Mouse (Mus musculus) intestine, embryonic 14.5 days (tissue): ENCODE measurements around the gene Kif13a. TPM values are rescaled to one million over a fixed set of nuclear protein-coding genes. Genes with fewer than 3 reads are reported as not detected.

ENCODE experiments used
- ATAC-seq: fragments of 200-750 bp; cut with Nextera tagmentation; replicated peaks from 2 replicates; pipeline ENCODE4 v1.8.0; 2017; ENCODE audit warnings: low read depth, moderate number of reproducible peaks, moderate TSS enrichment, moderate library complexity; ENCODE audit not compliant: low FRiP score, low TSS enrichment
- DNase-seq: peaks from one replicate; pipeline ENCODE4 v3.0.0-alpha.2; 2018; ENCODE audit warnings: low spot score
- H3K27ac ChIP-seq: fragments of 300-500 bp; sonication (generic); 2 replicates; pipeline ENCODE4 v1.5.1; 2014; ENCODE audit warnings: low read depth, mild to moderate bottlenecking, control low read depth
- H3K27me3 ChIP-seq: fragments of 300-500 bp; sonication (generic); replicated peaks from 2 replicates; pipeline ENCODE4 v1.6.1; 2014; ENCODE audit warnings: low read length, control low read depth; ENCODE audit not compliant: control insufficient read depth, insufficient read depth
- H3K36me3 ChIP-seq: fragments of 300-500 bp; sonication (generic); 2 replicates; pipeline ENCODE4 v1.6.1; 2014; ENCODE audit warnings: low read length, control low read depth; ENCODE audit not compliant: control insufficient read depth, insufficient read depth
- H3K4me1 ChIP-seq: fragments of 300-500 bp; sonication (generic); replicated peaks from 2 replicates; pipeline ENCODE4 v1.6.1; 2014; ENCODE audit warnings: low read length, control low read depth, mixed read lengths; ENCODE audit not compliant: control insufficient read depth, insufficient read depth
- H3K4me2 ChIP-seq: fragments of 300-500 bp; sonication (generic); 2 replicates; pipeline ENCODE4 v1.6.1; 2014; ENCODE audit warnings: low read length
- H3K4me3 ChIP-seq: fragments of 300-500 bp; sonication (generic); 2 replicates; pipeline ENCODE4 v1.5.1; 2014; ENCODE audit warnings: low read depth, low read length, control low read depth, mixed read lengths
- H3K9ac ChIP-seq: fragments of 300-500 bp; sonication (generic); 2 replicates; pipeline ENCODE4 v1.6.1; 2014; ENCODE audit warnings: mild to moderate bottlenecking, low read length
- H3K9me3 ChIP-seq: fragments of 300-500 bp; sonication (generic); 2 replicates; pipeline ENCODE4 v1.6.1; 2016; ENCODE audit warnings: low read length, control low read depth; ENCODE audit not compliant: control insufficient read depth
- WGBS: fragments of 180-500 bp; shearing (Covaris S2); extraction: QIAGEN DNeasy Blood & Tissue Kit; methylation state at CpG from one replicate; pipeline ENCODE4 v1.1.7; 2014; 5-methylcytosine and 5-hydroxymethylcytosine counted together
- polyA plus RNA-seq: library from polyadenylated mRNA; unstranded; fragments of >200 nt; fragmentation: Nextera tagmentation; extraction: Ambion mirVana; gene quantifications from 2 replicates; pipeline ENCODE4 v1.2.1, GENCODE M21; 2014

Kif13a gene
- polyA plus RNA-seq, 1 experiment from 2014 or later: 20.3 TPM

DNA sequence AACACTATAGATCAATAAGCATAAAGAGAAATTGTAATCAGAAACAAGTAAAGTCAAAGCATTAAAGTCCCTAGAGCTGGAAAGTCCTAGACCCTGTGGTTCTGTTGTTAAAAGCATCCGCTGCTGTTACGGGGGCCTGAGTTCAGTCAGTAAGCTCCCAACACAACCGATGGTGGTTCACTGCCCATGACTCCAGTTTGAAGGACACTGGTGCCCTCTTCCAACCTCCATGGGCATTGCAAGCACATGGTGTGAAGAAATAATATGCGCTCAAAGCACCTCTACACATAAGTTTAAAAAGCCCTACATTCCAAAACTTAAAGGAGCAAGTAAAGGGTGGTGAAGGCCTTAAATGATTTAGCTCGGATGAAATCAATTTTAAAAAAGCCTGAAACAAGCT, 226.5 kb downstream of the Kif13a start:
- WGBS: 87% methylated on average over 5 of the region's 5 CpGs
- ATAC-seq (no peak), DNase-seq (no peak)
- no peaks in the 10 kb centered on the region for H3K27me3 ChIP-seq
- H3K9ac ChIP-seq: no peak overlapping the region
- H3K4me2 ChIP-seq: no peak overlapping the region
- H3K9me3 ChIP-seq: no peaks in the 10 kb centered on the region
- H3K27ac ChIP-seq: no peak overlapping the region
- peaks cover 60% of the 10 kb centered on the region for H3K36me3 ChIP-seq
- H3K4me1 ChIP-seq: no peaks in the 10 kb centered on the region
- no peak overlapping the region for H3K4me3 ChIP-seq

DNA sequence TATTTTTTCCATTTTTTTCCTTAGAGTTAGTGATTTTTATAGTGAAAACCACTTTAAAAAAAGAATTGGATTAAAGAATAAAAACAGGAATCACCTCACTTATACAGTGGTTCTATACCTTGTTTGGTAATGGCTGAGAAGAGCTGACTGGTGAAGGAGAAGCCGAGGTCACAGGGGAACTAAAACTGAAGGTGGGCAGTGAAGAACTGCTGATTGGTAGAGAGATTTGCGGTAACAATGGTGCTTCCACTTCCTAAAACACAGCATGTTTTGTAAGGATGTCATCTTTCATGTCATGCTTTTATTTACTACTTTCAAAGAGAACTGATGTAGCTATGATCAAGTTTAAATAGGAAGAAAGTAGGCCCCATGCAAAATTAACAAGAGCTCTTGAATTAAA, 228.2 kb downstream of the Kif13a start:
- Histone ChIP-seq H3K27ac (no peak overlapping the region), H3K9ac (no peak overlapping the region), H3K27me3 (no peaks in the 10 kb centered on the region), H3K4me1 (no peaks in the 10 kb centered on the region), H3K36me3 (peaks cover 59% of the 10 kb centered on the region), H3K4me2 (no peak overlapping the region), H3K4me3 (no peak overlapping the region), H3K9me3 (no peaks in the 10 kb centered on the region)
- DNase-seq: no peak
- WGBS: 87% methylated on average over 2 of the region's 2 CpGs
- ATAC-seq: no peak

DNA sequence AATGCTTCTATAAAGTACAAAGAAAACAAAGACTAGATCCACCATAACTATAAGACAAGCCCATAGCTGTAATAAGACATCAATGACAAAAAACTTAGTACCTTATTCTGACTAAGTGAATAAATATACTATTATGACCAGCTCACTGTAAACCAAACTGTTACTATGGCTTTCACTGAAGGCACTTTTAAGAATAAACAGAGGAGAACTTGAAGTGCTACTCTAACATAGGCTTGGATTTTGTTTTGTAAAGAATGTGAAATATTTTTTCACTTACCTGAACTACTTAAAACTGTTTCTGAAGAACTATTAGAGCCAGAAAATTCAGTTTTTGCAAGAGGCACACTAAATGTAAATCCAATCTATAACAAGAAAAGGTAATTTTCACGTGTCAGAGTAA, 230.3 kb downstream of the Kif13a start:
- WGBS: 92% methylated on average over 1 of the region's 1 CpGs
- Histone ChIP-seq H3K4me1 (no peaks in the 10 kb centered on the region), H3K27ac (no peak overlapping the region)

More for the DNA sequence above, 230.3 kb downstream of the Kif13a start:
- no peaks in the 10 kb centered on the region for H3K27me3 ChIP-seq
- no peak overlapping the region for H3K9ac ChIP-seq
- H3K4me2 ChIP-seq: no peak overlapping the region
- DNase-seq: no peak
- no peak for ATAC-seq
- H3K4me3 ChIP-seq: no peak overlapping the region
- H3K9me3 ChIP-seq: no peaks in the 10 kb centered on the region
- peaks cover 74% of the 10 kb centered on the region for H3K36me3 ChIP-seq

Other genes starting within 250 kb of the Kif13a start
- 37.2 and 37.5 TPM in 2 replicates for gene Nup153, start 201.9 kb downstream of the Kif13a start, polyA plus RNA-seq
- 2.8 and 3.7 TPM in 2 replicates for gene Nhlrc1, start 85.0 kb upstream of the Kif13a start, polyA plus RNA-seq
- 13.4 and 15.5 TPM in 2 replicates for gene Kdm1b, start 113.6 kb upstream of the Kif13a start, polyA plus RNA-seq
- 25.4 and 25.7 TPM in 2 replicates for gene Tpmt, start 114.9 kb upstream of the Kif13a start, polyA plus RNA-seq
- gene Dek, start 176.3 kb upstream of the Kif13a start, polyA plus RNA-seq: 217 and 226 TPM in 2 replicates
- 1.2 and 1.8 TPM in 2 replicates for gene Rnf144b, start 192.8 kb upstream of the Kif13a start, polyA plus RNA-seq